In the genomic region with DNA sequence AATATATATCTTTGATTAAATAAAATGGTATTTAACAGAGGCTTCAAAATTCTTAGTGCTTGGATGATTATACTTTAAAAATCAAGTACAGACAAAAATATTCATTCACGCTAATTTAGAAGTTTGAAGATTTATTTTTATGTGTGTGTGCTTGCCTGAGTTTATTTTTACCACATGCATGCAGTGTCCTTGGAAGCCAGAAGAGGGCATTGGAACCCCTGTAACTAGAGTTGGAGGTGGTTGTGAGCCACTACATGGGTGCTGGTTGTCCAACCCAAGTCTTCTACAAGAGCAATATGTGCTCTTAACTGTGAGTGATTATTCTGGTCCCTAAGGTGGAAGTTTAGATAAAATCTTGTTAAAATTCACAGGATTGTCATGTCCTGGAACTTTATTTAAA, we compare ENCODE assay signal across 18 mouse cellular contexts. TPM values are rescaled to one million over a fixed set of nuclear protein-coding genes. Genes with fewer than 3 reads are reported as not detected.
A peak's percentile ranks its signal among the peaks of the same experiment; 100 is the strongest.
DNase-seq lines count a peak whose midpoint lies in the region; ATAC-seq and TF ChIP-seq lines count a peak whose summit lies in the region.
"Had no signal": no experiment of that assay in that cellular context is flagged by ENCODE, and none has a peak within 500 bp of the region (broad histone marks: within the 10 kb centered on the region; RNA-seq: fewer than 3 reads in every experiment).

No protein-coding gene starts in this region.

- H3K4me1 ChIP-seq in heart, adult 2 months (ENCODE audit: control insufficient read depth, insufficient read depth, low read length) = peaks cover 1% of the 10 kb centered on the region; the same call in 1 of the 2 replicates
- H3K4me1 ChIP-seq in midbrain, embryonic 11.5 days (ENCODE audit: control insufficient read depth, insufficient read depth, low read length) = no peaks in the 10 kb centered on the region
- H3K4me1 ChIP-seq in midbrain, embryonic 10.5 days = no peaks in the 10 kb centered on the region
- H3K4me1 ChIP-seq: forebrain, embryonic 13.5 days had no signal

- H3K9ac ChIP-seq in heart, adult 2 months (ENCODE audit: low read depth, low read length) = no peak overlapping the region
- H3K9ac ChIP-seq in midbrain, embryonic 11.5 days (ENCODE audit: low read length) = no peak overlapping the region
- H3K9ac ChIP-seq: forebrain, embryonic 13.5 days; forebrain, postnatal 0 days; heart, embryonic 13.5 days had no signal

- no peak for TF ChIP-seq POLR2A in heart, adult 2 months (IDR thresholded peaks at IDR 0.05; ENCODE audit: insufficient read depth, low read depth, low read length)

- TF ChIP-seq EP300 in heart, adult 2 months (IDR thresholded peaks at IDR 0.05; ENCODE audit: insufficient read depth, low read depth, low read length) = no peak

- no peak for ATAC-seq in midbrain, embryonic 11.5 days (ENCODE audit: low FRiP score)
- ATAC-seq: forebrain, embryonic 13.5 days; forebrain, postnatal 0 days; hindbrain, embryonic 16.5 days had no signal

- H3K4me3 ChIP-seq in heart, adult 2 months = no peak overlapping the region
- no peak overlapping the region for H3K4me3 ChIP-seq in layer of hippocampus, adult 2 months
- H3K4me3 ChIP-seq in midbrain, embryonic 11.5 days (ENCODE audit: low read depth, low read length) = no peak overlapping the region
- H3K4me3 ChIP-seq in midbrain, embryonic 10.5 days = no peak overlapping the region
- H3K4me3 ChIP-seq: embryonic facial prominence, embryonic 10.5 days; forebrain, embryonic 13.5 days; heart, embryonic 13.5 days had no signal

- no peak overlapping the region for H3K27ac ChIP-seq in heart, adult 2 months
- no peak overlapping the region for H3K27ac ChIP-seq in layer of hippocampus, adult 2 months
- H3K27ac ChIP-seq in midbrain, embryonic 11.5 days (ENCODE audit: low read depth, low read length) = no peak overlapping the region
- H3K27ac ChIP-seq in midbrain, embryonic 10.5 days (replicated peaks) = no peak overlapping the region
- H3K27ac ChIP-seq: embryonic facial prominence, embryonic 10.5 days; forebrain, embryonic 13.5 days; heart, embryonic 13.5 days had no signal

- TF ChIP-seq CTCF in heart, adult 2 months (IDR thresholded peaks at IDR 0.05) = 0 out of 2 replicates have a peak, but pooled peaks have one; percentile 19
- TF ChIP-seq CTCF in layer of hippocampus, adult 2 months (conservative IDR thresholded peaks at IDR 0.05) = peak; percentile 57

- intact Hi-C loops in heart, adult 2 months (cut with DNase I) = no loop called here

- DNase-seq in heart, adult 2 months = no peak
- DNase-seq in heart, adult 8-10 months (ENCODE audit: low spot score) = no peak
- no peak for DNase-seq in layer of hippocampus, adult 2 months (ENCODE audit: low spot score in 2 of 2)
- DNase-seq in layer of hippocampus, adult 11-12 months (ENCODE audit: low spot score) = no peak
- peak; percentile 26 for DNase-seq in midbrain, embryonic 11.5 days (ENCODE audit: low spot score, missing footprints)
- DNase-seq in midbrain, embryonic 10.5 days (ENCODE audit: low spot score) = no peak
- DNase-seq in induced T-regulatory cell, adult 2 months (ENCODE audit: low read depth) = peak; percentile 30
- DNase-seq in urinary bladder, adult 2 months (ENCODE audit: low spot score) = no peak
- DNase-seq: adrenal gland, adult 8-10 months; adrenal gland, postnatal 36 days; cerebellum, adult 2 months; cerebellum, postnatal 10 days; forebrain, postnatal 0 days; heart, postnatal 36 days had no signal

- no peaks in the 10 kb centered on the region for H3K9me3 ChIP-seq in midbrain, embryonic 11.5 days (ENCODE audit: control insufficient read depth, low read length)
- H3K9me3 ChIP-seq in midbrain, embryonic 10.5 days (replicated peaks) = no peaks in the 10 kb centered on the region
- H3K9me3 ChIP-seq: embryonic facial prominence, embryonic 10.5 days; forebrain, embryonic 13.5 days; heart, embryonic 13.5 days had no signal

- no peaks in the 10 kb centered on the region for H3K27me3 ChIP-seq in heart, adult 2 months (ENCODE audit: control insufficient read depth, insufficient read depth, low read length)
- H3K27me3 ChIP-seq in midbrain, embryonic 11.5 days (ENCODE audit: control insufficient read depth, insufficient read depth, low read length) = no peaks in the 10 kb centered on the region
- no peaks in the 10 kb centered on the region for H3K27me3 ChIP-seq in midbrain, embryonic 10.5 days (ENCODE audit: low read depth, poor library complexity, severe bottlenecking)
- H3K27me3 ChIP-seq: forebrain, embryonic 13.5 days; heart, embryonic 13.5 days had no signal

- H3K36me3 ChIP-seq in heart, adult 2 months (ENCODE audit: control insufficient read depth, insufficient read depth, low read length) = no peaks in the 10 kb centered on the region
- no peaks in the 10 kb centered on the region for H3K36me3 ChIP-seq in midbrain, embryonic 11.5 days (ENCODE audit: control insufficient read depth, insufficient read depth, low read length)
- no peaks in the 10 kb centered on the region for H3K36me3 ChIP-seq in midbrain, embryonic 10.5 days
- H3K36me3 ChIP-seq: embryonic facial prominence, embryonic 10.5 days; heart, embryonic 13.5 days had no signal

- 100% methylated on average over 1 of the region's 1 CpGs for WGBS in heart, adult 2 months
- WGBS in midbrain, embryonic 11.5 days = 92% methylated on average over 1 of the region's 1 CpGs
- WGBS in midbrain, embryonic 10.5 days = 92% methylated on average over 1 of the region's 1 CpGs

- no peak overlapping the region for H3K4me2 ChIP-seq in midbrain, embryonic 11.5 days
- H3K4me2 ChIP-seq: forebrain, embryonic 13.5 days; heart, embryonic 13.5 days had no signal

- H3K79me2 ChIP-seq in heart, adult 2 months (replicated peaks; ENCODE audit: control insufficient read depth, insufficient read depth, low read length) = no peaks in the 10 kb centered on the region

RNA-seq across cellular contexts. Expression of a gene that starts 24.0 kb away (rescaled TPM):
- total RNA-seq in heart, adult 2 months (2021) = 1 to 10 TPM; 3.0 to 3.1 TPM
- 0.86 and 1.5 TPM in 2 replicates for polyA plus RNA-seq in heart, adult 2 months (2012; rRNA removed)
- total RNA-seq in heart, adult 8-10 months (2022) = 1 to 10 TPM; 3.0 to 4.7 (median 3.5) TPM
- total RNA-seq in layer of hippocampus, adult 2 months (2021) = 10 to 100 TPM; 32.0 to 34.7 TPM
- 1.7 TPM in 2 replicates for polyA plus RNA-seq in midbrain, embryonic 11.5 days (2014; fragmentation: Nextera tagmentation; extraction: Ambion mirVana)
- polyA plus RNA-seq in midbrain, embryonic 10.5 days (2016; fragmentation: Nextera tagmentation; extraction: Ambion mirVana) = 0.93 and 1.0 TPM in 2 replicates
- 6.7 and 9.2 TPM in 2 replicates for polyA plus RNA-seq in urinary bladder, adult 2 months (2012; rRNA removed)

Comparison
In these comparisons a context has a peak if more than half of its experiments do, and no peak if none do; other contexts are left out.
1. DNase-seq: peak in midbrain, embryonic 11.5 days (single experiment) and induced T-regulatory cell, adult 2 months (single experiment); none in heart, adult 2 months (0 of 2), heart, adult 8-10 months (single experiment), layer of hippocampus, adult 2 months (0 of 2), layer of hippocampus, adult 11-12 months (single experiment), midbrain, embryonic 10.5 days (single experiment) and urinary bladder, adult 2 months (single experiment).